Mouse (Mus musculus) stomach, postnatal 0 days (tissue): ENCODE results near the gene Prph. TPM values are rescaled to one million over a fixed set of nuclear protein-coding genes. Genes with fewer than 3 reads are reported as not detected.
A peak's percentile ranks its signal among the peaks of the same experiment; 100 is the strongest.
"Not testable (repeated sequence)": the region's sequence is repeated elsewhere in the genome, so short reads cannot be mapped to it uniquely, and the experiment has no call there.

ENCODE experiments used
- ATAC-seq: fragments of 200-750 bp; cut with Nextera tagmentation; 2 replicates; pipeline ENCODE4 v1.8.0; 2017; ENCODE audit not compliant: low FRiP score, low TSS enrichment
- DNase-seq: peaks from one replicate; pipeline ENCODE4 v3.0.0-alpha.2; 2016; ENCODE audit warnings: low spot score
- H3K27ac ChIP-seq: fragments of 300-500 bp; sonication (generic); replicated peaks from 2 replicates; pipeline ENCODE4 v1.5.1; 2014; ENCODE audit warnings: mild to moderate bottlenecking, control low read depth
- H3K27me3 ChIP-seq: fragments of 300-500 bp; sonication (generic); 2 replicates; pipeline ENCODE4 v1.6.1; 2014; ENCODE audit warnings: low read length; ENCODE audit not compliant: control insufficient read depth, insufficient read depth
- H3K36me3 ChIP-seq: fragments of 300-500 bp; sonication (generic); 2 replicates; pipeline ENCODE4 v1.6.1; 2014; ENCODE audit warnings: low read length, mixed read lengths; ENCODE audit not compliant: control insufficient read depth, insufficient read depth
- H3K4me1 ChIP-seq: fragments of 300-500 bp; sonication (generic); replicated peaks from 2 replicates; pipeline ENCODE4 v1.6.1; 2014; ENCODE audit warnings: antibody characterized with exemption; ENCODE audit not compliant: control insufficient read depth, insufficient read depth
- H3K4me2 ChIP-seq: fragments of 300-500 bp; sonication (generic); replicated peaks from 2 replicates; pipeline ENCODE4 v1.6.1; 2014; ENCODE audit warnings: low read depth, mild to moderate bottlenecking, control low read depth, moderate library complexity
- H3K4me3 ChIP-seq: fragments of 300-500 bp; sonication (generic); 2 replicates; pipeline ENCODE4 v1.5.1; 2014; ENCODE audit warnings: low read depth, low read length, control low read depth
- H3K9ac ChIP-seq: fragments of 300-500 bp; sonication (generic); 2 replicates; pipeline ENCODE4 v1.6.1; 2014; ENCODE audit warnings: mild to moderate bottlenecking, low read length, control low read depth, mixed read lengths
- H3K9me3 ChIP-seq: fragments of 300-500 bp; sonication (generic); 2 replicates; pipeline ENCODE4 v1.6.1; 2016; ENCODE audit warnings: low read length; ENCODE audit not compliant: control insufficient read depth
- CTCF ChIP-seq: IDR thresholded peaks from 2 replicates; pipeline ENCODE4 v1.5.1; 2016; ENCODE audit warnings: antibody characterized with exemption, low read depth, mild to moderate bottlenecking, moderate library complexity
- EP300 ChIP-seq: optimal IDR thresholded peaks from 2 replicates; pipeline ENCODE3; 2016; ENCODE audit warnings: antibody characterized with exemption
- WGBS: fragments of 180-500 bp; shearing (Covaris S2); extraction: QIAGEN DNeasy Blood & Tissue Kit; methylation state at CpG from one replicate; pipeline ENCODE4 v1.1.7; 2014; 5-methylcytosine and 5-hydroxymethylcytosine counted together
- polyA plus RNA-seq: library from polyadenylated mRNA; unstranded; fragments of >200 nt; fragmentation: Nextera tagmentation; extraction: Ambion mirVana; gene quantifications from 2 replicates; pipeline ENCODE4 v1.2.1, GENCODE M21; 2015

The Prph gene
- polyA plus RNA-seq, 1 experiment from 2014 or later = 25.7 TPM

DNA sequence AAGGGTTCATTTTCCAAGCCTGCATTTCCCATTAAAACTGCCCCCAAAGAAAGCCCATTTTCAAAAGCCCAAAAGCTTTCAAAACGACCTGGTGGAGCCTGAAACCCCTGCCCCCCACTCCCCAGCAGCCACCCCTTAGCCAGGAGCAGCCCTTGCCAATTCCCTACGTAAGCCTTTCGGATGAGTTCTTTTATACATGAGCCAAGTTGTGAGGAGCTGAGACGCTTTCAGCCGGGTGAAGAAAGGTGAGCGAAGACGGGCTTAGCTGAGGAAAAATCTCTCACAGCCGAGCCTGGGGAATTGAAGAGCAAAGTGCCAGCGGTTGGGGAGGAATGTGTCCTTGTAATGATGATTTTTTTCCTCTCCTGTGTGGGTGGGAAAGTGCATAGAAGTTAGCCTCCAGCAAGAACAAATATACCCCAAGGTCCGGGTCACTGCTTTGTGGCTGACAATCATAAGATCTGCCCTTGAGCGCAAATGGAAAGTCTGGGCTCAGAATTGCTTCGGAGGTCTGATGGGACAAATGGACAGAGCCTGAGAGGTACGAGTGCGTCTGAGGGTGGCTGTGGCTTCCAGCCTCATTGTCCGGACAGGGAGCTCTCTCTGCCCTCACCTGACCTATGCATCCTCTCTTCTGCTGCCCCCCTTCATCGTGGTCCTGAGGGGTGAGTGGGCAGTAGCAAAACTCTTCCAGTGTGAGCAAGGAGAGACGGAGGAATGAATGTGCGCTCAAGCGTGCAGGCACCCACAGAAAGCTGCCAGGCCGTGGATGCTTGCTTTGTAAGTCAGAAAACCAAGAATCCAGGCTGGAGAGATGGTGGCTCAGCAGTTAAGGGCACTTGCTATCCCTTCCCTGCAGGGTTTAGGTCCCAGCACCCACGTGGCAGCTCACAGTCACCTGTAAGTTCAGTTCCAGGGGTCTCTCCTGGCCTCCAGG, 13.8 kb upstream of the Prph start:
- TF ChIP-seq EP300 (no peak), CTCF (no peak)
- no peak for ATAC-seq
- Histone ChIP-seq H3K4me3 (no peak overlapping the region), H3K4me2 (no peak overlapping the region), H3K36me3 (0 out of 2 replicates have a peak, but pooled peaks cover 2% of the 10 kb centered on the region), H3K9me3 (no peaks in the 10 kb centered on the region), H3K4me1 (no peaks in the 10 kb centered on the region), H3K27me3 (no peaks in the 10 kb centered on the region), H3K27ac (no peak overlapping the region), H3K9ac (no peak overlapping the region)
- no peak for DNase-seq
- 49% methylated on average over 21 of the region's 21 CpGs for WGBS

GRCm38 (mm10) chr15:99042334-99042733, 12.6 kb upstream of the Prph start:
- no peaks in the 10 kb centered on the region for H3K27me3 ChIP-seq
- H3K4me3 ChIP-seq = no peak overlapping the region
- ATAC-seq (no peak), DNase-seq (no peak)
- TF ChIP-seq CTCF (no peak), EP300 (no peak)
- H3K27ac ChIP-seq = no peak overlapping the region
- H3K36me3 ChIP-seq = no peaks in the 10 kb centered on the region
- no peaks in the 10 kb centered on the region for H3K9me3 ChIP-seq
- WGBS = 74% methylated on average over 5 of the region's 5 CpGs
- H3K4me1 ChIP-seq = no peaks in the 10 kb centered on the region
- no peak overlapping the region for H3K4me2 ChIP-seq
- no peak overlapping the region for H3K9ac ChIP-seq

- Histone ChIP-seq H3K36me3 (no peaks in the 10 kb centered on the region), H3K27me3 (no peaks in the 10 kb centered on the region), H3K9me3 (no peaks in the 10 kb centered on the region), H3K4me2 (no peak overlapping the region), H3K27ac (no peak overlapping the region), H3K9ac (no peak overlapping the region), H3K4me3 (no peak overlapping the region), H3K4me1 (no peaks in the 10 kb centered on the region)
- peak; percentile 79 for ATAC-seq
- peak; percentile 73 for DNase-seq
- WGBS = 32% methylated on average over 3 of the region's 3 CpGs
- no peak for TF ChIP-seq CTCF
- TF ChIP-seq EP300 = no peak
Measured at GRCm38 (mm10) chr15:99044854-99045253, 10.1 kb upstream of the Prph start.

DNA sequence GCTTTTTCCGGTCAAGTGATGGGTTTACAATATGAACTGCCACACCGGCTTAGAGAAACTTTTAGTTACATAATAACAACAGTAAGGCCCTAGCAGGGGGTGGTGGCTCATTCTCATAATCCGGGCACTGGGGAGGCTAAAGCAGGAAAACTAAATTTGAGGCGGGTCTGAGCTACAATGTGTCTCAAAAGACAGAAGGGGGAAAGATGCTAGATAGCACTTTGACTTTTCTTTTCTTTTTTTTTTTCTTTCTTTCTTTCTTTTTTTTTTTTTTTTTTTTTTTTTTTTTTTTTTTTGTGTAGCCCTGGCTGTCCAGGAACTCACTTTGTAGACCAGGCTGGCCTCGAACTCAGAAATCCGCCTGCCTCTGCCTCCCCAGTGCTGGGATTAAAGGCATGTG, 9.2 kb upstream of the Prph start:
- H3K9ac ChIP-seq, H3K9me3 ChIP-seq, DNase-seq, H3K27me3 ChIP-seq, H3K4me1 ChIP-seq, ATAC-seq, H3K4me3 ChIP-seq, H3K36me3 ChIP-seq, H3K27ac ChIP-seq, H3K4me2 ChIP-seq: not testable (repeated sequence)
- 84% methylated on average over 6 of the region's 6 CpGs for WGBS

DNA sequence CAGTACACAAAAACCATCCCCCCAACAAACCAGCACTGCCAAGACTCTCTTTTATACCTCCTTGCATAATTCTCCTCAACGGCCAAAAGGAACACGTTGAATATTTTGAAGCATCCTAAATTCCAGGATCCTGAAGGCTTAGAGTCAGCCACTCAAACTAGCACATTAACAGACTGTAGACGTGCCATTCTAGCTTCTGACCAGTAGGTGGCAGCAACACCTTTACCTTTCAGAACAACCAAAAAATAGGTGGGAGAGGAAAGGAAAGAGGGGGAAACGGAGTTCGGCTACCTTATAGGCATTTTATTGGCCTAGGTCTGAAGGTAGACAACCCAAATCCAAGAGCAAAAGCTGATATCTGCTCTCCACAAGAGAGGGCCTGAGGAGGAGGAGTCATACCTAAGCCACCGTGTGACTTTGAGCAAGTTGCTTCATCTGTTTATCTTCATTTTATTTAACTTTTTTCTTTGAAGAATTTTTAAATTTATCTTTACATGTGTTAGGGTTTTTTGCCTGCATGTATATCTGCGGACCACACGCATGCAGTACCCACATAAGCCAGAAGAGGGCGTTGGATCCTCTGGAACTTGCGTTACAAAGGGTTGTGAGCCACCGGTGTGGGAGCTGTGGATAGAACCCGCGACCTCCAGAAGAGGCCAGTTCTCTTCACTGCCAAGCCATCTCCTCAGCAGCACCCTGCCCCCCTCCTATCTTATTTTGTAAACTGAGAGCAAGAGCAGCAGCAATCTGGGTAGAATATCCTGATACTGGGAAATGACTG, 5.3 kb upstream of the Prph start:
- 30% methylated on average over 13 of the region's 13 CpGs for WGBS
- DNase-seq (peak; percentile 51), ATAC-seq (no peak)
- Histone ChIP-seq H3K27me3 (no peaks in the 10 kb centered on the region), H3K4me1 (peaks cover 3% of the 10 kb centered on the region; the same call in 1 of the 2 replicates), H3K9ac (no peak overlapping the region), H3K4me2 (no peak overlapping the region), H3K9me3 (no peaks in the 10 kb centered on the region), H3K27ac (no peak overlapping the region), H3K4me3 (no peak overlapping the region), H3K36me3 (no peaks in the 10 kb centered on the region)
- TF ChIP-seq EP300 (no peak), CTCF (peak; percentile 92)
